Mouse (Mus musculus): ENCODE results near the gene Bard1.

Bard1 gene

DNA sequence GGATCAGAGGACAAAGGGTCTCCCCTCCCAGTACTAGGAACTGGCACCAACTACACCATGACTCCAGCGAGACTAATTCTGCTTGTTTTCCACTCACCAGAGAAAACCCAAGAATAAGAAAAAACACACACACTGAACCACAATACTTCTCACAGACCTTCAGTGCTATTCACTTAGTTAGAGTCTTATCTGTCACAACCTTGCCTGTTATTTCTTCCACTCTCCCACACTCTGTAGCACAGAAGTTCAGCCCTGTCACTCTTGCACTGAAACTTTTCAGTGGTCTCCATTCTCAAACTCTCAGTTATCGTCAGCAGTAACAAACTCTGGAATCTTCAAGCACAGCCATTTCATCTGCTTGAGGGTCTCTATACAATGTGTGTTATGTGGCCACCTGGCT is 50.2 kb downstream of the Bard1 start:
- no peak for DNase-seq (ENCODE audit: low read depth, low spot score)

DNA sequence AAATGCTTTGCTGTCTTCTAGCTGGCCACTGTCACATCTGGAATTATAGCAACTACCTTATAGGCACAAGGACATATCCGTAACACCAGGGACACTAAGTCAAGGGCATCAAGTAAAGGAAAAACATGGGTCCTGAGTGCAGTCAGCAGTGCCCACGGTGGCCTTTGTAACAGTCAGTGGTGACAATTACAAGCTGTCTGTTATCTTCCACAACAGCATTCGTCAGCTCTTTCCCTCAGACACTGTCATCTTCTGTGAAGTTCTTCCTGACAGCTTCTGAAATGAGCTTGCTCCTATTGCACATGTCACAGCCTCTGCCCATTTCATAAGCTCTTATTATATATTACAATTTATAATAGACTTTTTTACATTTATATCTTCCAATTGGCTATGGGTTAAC is 50.7 kb downstream of the Bard1 start:
- no peak for DNase-seq (ENCODE audit: low read depth, low spot score)

DNA sequence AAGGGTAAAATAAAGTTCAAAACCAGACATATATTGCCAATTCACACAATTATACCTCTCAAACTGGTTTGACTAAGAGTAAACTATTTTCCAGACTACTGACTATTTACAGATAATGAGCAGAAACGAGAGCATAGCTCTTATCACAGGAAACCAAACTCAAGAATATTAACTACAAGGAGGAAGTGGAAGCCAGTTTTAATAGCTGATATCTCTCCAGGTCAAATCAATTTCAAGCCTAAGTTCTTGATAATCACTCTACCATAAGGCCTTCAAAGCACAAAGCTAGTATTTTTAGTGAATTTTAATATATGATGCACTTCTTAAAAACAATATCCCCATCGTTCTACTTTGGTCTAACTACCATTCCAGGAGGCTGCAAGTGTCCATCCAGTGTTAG is 57.8 kb downstream of the Bard1 start:
- no peak for DNase-seq (ENCODE audit: low read depth, low spot score)

DNA sequence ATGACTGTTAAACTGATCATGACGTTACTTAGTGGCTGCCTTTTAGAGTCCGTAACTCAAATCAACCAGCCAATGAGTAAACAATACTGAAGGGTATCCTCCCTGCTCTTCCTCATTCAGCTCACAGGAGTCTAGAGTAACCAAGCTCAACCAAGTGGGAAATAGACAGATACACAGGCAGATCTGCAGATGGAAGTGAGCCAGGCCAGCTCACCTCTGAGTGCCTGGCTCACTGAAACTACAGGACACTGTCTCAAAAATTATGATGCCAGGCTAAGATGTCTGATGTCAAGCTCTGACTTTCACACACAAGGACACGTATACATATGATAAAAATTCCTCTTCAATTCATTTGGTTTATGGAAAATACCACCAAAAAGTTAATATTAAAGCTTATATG is 59.0 kb downstream of the Bard1 start:
- DNase-seq (ENCODE audit: low read depth, low spot score), result no peak

DNA sequence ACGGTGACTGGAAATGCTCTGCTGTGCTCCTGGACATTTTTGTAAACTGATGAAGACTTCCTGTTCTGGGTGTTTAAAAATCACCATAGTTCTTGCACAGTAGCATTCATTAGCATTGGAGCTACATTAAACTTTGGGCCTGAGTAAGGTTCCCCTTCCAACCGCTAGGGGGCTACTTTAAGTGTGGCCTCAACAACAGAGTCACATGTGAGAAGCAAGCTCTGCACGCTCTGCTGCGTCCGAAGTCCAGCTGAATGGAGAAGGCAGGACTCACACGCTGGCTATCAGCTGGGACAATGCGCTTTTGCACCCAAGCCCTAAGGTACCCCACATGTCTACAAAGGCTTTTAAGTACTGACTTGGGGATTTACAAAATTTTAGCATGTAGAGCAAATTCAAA is 65.9 kb downstream of the Bard1 start:
- no peak for DNase-seq (ENCODE audit: low read depth, low spot score)

DNA sequence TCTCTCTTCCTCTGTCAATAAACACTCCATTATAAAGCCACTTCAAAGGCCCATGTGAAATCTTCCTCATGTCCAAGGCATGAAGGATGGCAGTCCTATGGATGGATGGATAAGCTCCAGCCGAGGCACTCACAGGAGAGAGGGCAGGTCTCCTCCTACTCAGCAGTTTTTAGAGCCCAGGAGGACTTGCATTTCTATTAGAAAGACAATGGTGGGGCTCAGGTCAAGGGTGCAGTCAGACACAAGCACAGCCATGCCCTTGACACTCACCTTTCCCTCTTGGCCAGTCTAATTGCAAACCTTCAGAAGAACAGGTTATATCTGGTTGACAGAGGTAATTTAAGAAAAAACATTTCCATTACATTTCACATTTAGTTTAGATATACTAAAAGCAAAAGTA is 67.4 kb downstream of the Bard1 start:
- no peak for DNase-seq (ENCODE audit: low read depth, low spot score)

DNA sequence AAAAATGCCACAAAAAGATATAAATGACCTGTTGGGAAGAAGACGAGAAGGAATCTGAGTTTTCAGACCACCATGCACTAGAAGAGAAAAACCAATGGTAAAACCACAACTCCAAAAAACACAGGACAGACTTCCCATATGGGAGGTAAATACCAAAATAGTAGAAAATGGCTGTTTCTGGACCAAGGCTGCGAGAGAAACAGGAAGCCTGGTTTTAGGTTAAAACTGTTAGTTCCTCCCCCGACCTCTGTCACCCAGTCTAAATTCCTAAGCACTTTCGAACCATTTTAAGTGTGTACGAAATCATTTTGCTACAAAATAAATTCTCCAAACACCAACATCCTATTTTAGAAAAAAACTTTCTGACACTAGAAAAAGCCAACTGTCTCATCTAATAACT is 80.2 kb downstream of the Bard1 start:
- DNase-seq (ENCODE audit: low read depth, low spot score), result no peak

DNA sequence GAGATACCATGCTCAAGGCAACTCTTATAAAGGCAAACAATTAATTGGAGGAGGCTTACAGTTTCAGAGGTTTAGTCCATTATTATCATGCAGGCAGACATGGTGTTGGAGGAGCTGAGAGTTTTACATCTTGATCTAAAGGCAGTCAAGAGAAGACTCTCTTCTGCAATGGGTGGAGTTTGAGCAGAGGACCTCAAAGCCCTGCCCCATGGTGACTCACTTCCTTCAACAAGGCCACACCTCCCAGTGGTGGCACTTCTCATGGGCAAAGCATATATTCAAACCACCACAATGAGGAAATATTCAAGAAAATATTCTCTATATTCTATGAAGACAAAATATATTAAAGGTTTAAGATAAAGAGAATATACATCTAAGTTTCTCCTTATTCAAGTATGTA is 88.6 kb downstream of the Bard1 start:
- DNase-seq (ENCODE audit: low read depth, low spot score), result no peak

DNA sequence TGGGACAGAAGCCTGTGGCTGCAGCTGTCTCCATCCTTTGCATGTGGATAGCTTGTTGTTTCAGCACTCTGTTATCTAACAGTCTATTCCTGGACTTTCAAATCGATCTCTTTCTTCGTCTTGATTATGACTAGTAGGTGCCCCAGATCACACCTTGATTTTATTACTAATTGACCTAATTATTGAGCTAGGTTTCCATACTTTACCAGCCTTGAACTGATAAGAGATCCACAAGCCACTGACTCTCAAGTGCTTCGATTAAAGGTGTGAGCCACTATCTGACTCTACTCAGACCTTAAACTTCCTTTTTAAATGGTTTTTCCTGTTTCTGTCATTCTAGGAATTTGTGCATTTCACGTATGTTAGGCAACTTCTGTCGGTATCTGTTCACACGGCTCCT is 96.9 kb downstream of the Bard1 start:
- DNase-seq (ENCODE audit: low read depth, low spot score), result no peak

DNA sequence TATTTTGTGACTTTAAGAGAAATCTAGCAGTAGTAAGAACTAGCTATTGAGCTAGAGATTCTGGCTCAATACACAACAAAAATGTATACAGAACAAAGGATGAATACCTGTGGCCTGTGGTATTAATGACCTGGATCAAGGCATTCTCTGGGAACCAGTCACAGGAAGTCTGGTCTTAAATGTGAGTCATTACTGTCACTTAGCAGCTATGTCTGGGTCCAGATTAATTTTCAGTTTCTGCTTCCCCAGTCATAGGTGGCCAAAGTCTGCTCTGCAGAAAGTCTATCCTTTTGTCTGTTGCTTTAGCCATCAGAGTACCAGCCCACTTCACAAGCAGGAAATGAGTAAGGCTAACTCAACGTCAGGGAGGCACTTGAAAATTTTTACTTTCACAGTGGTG is 98.8 kb downstream of the Bard1 start:
- no peak for DNase-seq (ENCODE audit: low read depth, low spot score)

DNA sequence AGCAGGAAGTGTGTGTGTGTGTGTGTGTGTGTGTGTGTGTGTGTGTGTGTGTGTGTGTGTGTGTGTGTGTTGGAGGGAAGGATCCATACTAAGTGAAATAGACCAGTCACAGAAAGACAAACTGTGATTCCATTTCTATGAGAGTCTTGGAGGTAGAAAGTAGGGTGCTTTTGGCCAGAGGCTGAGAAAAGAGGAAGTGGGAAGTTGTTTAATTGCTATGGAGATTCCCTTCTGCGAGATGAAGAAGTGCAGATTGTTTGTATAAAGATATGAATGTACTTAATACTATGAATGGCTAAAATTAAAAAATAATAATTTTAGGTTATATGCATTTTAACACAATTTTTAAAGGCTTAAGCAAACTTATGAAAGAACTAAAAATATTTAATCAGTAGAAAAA is 99.2 kb downstream of the Bard1 start:
- no peak for DNase-seq (ENCODE audit: low read depth, low spot score)

DNA sequence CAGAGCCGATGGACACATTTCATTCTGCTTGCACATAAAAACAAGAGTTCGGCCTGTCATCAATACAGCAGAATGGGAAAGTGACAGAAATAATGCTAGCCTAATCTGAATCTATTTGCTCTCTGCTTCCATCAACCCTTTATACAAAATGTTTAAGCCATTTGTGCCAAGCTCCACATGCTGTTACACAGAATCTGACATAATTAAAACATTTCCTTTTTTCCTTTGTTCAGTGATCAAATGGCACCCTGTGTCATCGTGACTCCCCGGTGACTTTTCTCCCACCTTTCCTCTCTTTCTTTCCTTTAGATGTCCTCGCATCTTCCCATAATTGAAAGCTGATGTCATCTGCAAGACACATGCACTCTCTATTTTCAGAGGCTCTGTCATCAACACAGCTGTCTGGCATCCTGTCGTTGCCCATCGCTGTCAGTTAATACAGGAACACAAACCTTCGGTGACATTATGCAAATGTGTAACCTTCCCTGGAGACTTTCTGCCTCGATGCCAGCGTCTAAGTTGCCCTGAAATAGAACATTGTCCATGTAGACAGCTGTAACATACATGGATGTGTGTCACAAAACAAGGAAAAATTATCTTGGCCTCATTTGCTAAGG is 105.5 kb downstream of the Bard1 start:
- DNase-seq (ENCODE audit: low read depth, low spot score), result no peak

DNA sequence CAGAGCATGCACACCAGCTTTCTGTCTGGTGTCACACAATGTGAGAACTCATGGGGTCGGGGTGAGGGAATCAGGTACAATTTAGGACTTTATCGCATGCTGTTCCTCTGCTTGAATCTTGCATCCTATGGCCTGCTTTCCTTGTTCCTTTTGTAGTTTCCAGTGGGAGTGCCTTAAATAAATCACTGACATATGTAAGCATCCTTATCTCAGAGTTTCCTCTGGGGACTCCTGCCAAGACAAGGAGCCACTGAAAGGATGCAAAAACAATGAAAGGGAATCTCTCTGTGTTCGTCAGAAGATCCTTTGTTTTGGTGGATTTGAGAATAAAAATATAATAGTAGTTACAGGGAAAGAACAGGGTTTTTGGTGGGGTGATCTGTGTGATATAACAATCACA is 106.2 kb downstream of the Bard1 start:
- DNase-seq (ENCODE audit: low read depth, low spot score), result no peak

All from skeletal muscle tissue, adult 2 months (tissue).